Mouse (Mus musculus) kidney, embryonic 16.5 days (tissue): Measurements from ENCODE around the gene Myrf. TPM values are rescaled to one million over a fixed set of nuclear protein-coding genes. Genes with fewer than 3 reads are reported as not detected.
A peak's percentile ranks its signal among the peaks of the same experiment; 100 is the strongest.

Experiments used
- ATAC-seq: fragments of 200-750 bp; cut with Nextera tagmentation; 2 replicates; pipeline ENCODE4 v1.8.0; 2017; ENCODE audit warnings: moderate TSS enrichment; ENCODE audit not compliant: low FRiP score, low TSS enrichment
- H3K27ac ChIP-seq: fragments of 300-500 bp; sonication (generic); 2 replicates; pipeline ENCODE4 v1.5.1; 2014; ENCODE audit warnings: low read length
- H3K27me3 ChIP-seq: fragments of 300-500 bp; sonication (generic); 2 replicates; pipeline ENCODE4 v1.6.1; 2014; ENCODE audit warnings: low read length, control low read depth, mixed read lengths; ENCODE audit not compliant: insufficient read depth
- H3K36me3 ChIP-seq: fragments of 300-500 bp; sonication (generic); 2 replicates; pipeline ENCODE4 v1.6.1; 2014; ENCODE audit warnings: low read length, control low read depth, mixed read lengths; ENCODE audit not compliant: insufficient read depth
- H3K4me1 ChIP-seq: fragments of 300-500 bp; sonication (generic); 2 replicates; pipeline ENCODE4 v1.6.1; 2014; ENCODE audit warnings: low read length, control low read depth, mixed read lengths; ENCODE audit not compliant: insufficient read depth
- H3K4me2 ChIP-seq: fragments of 300-500 bp; sonication (generic); replicated peaks from 2 replicates; pipeline ENCODE4 v1.6.1; 2014; ENCODE audit warnings: low read depth, low read length
- H3K4me3 ChIP-seq: fragments of 300-500 bp; sonication (generic); 2 replicates; pipeline ENCODE4 v1.5.1; 2014; ENCODE audit warnings: mild to moderate bottlenecking, low read length
- H3K9ac ChIP-seq: fragments of 300-500 bp; sonication (generic); replicated peaks from 2 replicates; pipeline ENCODE4 v1.6.1; 2014; ENCODE audit warnings: low read length
- H3K9me3 ChIP-seq: fragments of 300-500 bp; sonication (generic); 2 replicates; pipeline ENCODE4 v1.6.1; 2016; ENCODE audit warnings: low read length, control low read depth
- WGBS: fragments of 180-500 bp; shearing (Covaris S2); extraction: QIAGEN DNeasy Blood & Tissue Kit; methylation state at CpG from one replicate; pipeline ENCODE4 v1.1.7; 2014; 5-methylcytosine and 5-hydroxymethylcytosine counted together
- polyA plus RNA-seq: library from polyadenylated mRNA; unstranded; fragments of >200 nt; fragmentation: Nextera tagmentation; extraction: Ambion mirVana; gene quantifications from 2 replicates; pipeline ENCODE4 v1.2.1, GENCODE M21; 2015

Myrf gene
- polyA plus RNA-seq, 1 experiment from 2014 or later: 3.9 TPM

DNA sequence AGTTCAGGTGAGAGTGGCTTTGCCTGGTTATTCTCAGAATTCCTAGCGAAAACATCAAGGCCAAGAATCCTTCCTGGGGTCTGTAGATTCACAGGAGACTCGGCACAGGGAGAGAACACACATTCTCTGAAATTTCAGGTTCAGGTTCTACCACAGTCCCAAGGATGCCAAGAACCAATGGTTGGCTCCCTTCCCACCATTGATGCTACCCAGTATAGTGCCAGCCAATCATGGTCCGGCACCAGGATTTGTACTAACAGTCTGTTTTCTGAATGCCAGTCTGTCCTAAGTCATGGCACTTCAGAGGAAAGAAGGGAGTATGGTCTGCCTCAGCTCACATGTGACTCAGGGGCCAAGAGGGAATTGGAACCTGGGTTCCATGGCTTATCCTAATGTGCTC is 54.7 kb downstream of the Myrf start:
- Histone ChIP-seq H3K9me3 (no peaks in the 10 kb centered on the region), H3K27ac (no peak overlapping the region), H3K4me3 (no peak overlapping the region), H3K36me3 (peaks cover 53% of the 10 kb centered on the region), H3K4me1 (peaks cover 21% of the 10 kb centered on the region), H3K4me2 (no peak overlapping the region), H3K9ac (no peak overlapping the region), H3K27me3 (no peaks in the 10 kb centered on the region)
- no peak for ATAC-seq
- 96% methylated on average over 3 of the region's 3 CpGs for WGBS

DNA sequence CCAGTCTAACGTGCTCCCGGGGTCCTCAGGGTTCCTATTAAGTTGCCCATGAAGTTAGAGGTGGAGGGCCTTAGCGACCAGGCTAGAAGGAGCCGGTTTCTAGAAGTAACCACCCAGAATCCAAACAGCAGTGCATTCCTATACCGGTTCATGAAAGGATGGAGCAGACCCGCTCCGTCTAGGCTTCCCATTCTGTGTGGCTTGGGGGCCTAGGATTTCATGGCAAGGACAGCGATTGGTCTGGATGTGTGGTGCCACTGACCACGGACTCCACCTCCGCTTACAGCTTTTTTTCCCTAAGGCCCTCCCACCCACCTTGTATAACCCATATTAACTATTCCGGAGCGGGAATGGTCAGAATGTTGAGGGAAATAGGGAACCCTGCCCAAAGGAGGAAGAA is 56.5 kb downstream of the Myrf start:
- H3K27ac ChIP-seq: peak overlapping the region; percentile 94

DNA sequence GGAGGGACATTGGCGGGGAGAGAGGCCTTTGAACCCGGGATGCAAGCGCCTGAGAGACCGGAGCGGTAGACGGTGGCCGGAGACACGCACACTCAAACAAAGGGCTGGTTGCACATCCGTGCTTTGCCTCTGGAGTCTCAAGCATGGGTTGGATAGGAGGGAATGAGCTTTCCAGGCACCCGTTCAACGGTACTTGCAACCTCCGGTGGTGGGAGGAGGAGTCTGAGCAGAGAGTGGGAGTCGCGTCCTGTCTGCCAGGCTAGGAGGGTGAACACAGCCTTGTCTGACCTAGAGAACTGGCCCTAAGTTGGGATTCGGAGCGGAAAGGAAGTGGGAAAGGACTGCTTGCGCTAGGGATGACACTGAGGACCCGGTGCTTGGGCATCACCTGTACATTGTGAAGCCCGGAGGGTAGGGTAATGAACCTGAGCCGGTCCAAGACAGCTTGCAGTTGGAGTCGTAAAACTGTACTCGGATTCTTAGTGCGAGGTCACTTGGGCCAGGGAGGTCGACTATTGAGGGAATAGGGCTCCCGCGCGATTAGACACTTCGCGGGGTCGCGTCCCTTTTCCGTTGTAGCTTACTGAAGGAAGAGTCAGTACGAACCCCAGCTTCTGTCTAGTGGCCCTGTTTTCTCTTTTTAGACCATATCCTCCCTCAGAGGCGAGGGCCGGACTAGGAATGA is 57.1 kb downstream of the Myrf start:
- peak; percentile 73 for ATAC-seq
- under 1% methylated on average over 35 of the region's 35 CpGs for WGBS
- peaks cover 21% of the 10 kb centered on the region for H3K4me1 ChIP-seq
- peak overlapping the region; percentile 90 for H3K4me3 ChIP-seq
- no peaks in the 10 kb centered on the region for H3K27me3 ChIP-seq
- H3K27ac ChIP-seq: peak overlapping the region; percentile 94
- peak overlapping the region; percentile 92 for H3K9ac ChIP-seq
- peak overlapping the region; percentile 88 for H3K4me2 ChIP-seq
- peaks cover 33% of the 10 kb centered on the region for H3K36me3 ChIP-seq
- no peaks in the 10 kb centered on the region for H3K9me3 ChIP-seq

More for the DNA sequence above, 56.5 kb downstream of the Myrf start:
- H3K9ac ChIP-seq: peak overlapping the region; percentile 92
- H3K4me1 ChIP-seq: peaks cover 21% of the 10 kb centered on the region
- peak overlapping the region; percentile 88 for H3K4me2 ChIP-seq
- H3K4me3 ChIP-seq: peak overlapping the region; percentile 90
- 4% methylated on average over 12 of the region's 12 CpGs for WGBS
- H3K36me3 ChIP-seq: peaks cover 40% of the 10 kb centered on the region
- ATAC-seq: 0 out of 2 replicates have a peak, but pooled peaks have one; percentile 29
- no peaks in the 10 kb centered on the region for H3K27me3 ChIP-seq
- no peaks in the 10 kb centered on the region for H3K9me3 ChIP-seq

DNA sequence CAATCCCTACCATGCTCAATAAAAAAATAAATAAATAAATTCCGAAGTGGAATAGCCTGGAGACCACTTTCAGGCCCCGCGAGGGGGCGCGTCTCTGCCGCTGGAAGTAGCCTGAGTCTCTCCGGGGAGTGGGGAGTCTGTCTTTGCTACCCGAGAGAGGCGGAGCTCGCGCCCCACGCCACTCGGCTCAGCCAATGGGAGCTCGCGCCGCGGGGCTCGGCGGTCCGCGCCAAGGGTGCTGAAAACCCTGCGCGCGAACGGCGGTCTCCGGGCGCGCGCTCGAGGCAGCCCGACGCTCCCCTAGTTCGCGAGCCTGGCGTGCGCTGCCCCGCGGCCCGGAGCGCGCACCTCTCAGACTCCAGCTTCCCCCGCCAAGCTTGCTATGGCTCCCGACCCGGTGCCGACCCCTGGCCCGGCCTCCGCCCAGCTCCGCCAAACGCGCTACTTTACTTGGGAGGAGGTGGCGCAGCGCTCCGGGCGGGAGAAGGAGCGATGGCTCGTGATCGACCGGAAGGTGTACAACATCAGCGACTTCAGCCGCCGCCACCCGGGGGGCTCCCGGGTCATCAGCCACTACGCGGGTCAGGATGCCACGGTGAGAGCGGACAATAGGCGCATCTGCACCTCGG is 57.8 kb downstream of the Myrf start, which contains the start of gene Fads1:
TSS of gene Fads1 (plus strand) at position 219 of the 629 bp plus-strand sequence.
- ATAC-seq: peak; percentile 98
- under 1% methylated on average over 70 of the region's 70 CpGs for WGBS
- peaks cover 21% of the 10 kb centered on the region for H3K4me1 ChIP-seq
- peak within 1 kb of the TSS; percentile 88 for H3K4me2 ChIP-seq
- H3K9ac ChIP-seq: peak within 1 kb of the TSS; percentile 92
- no peaks in the 10 kb centered on the region for H3K9me3 ChIP-seq
- H3K36me3 ChIP-seq: peaks cover 27% of the 10 kb centered on the region
- no peaks in the 10 kb centered on the region for H3K27me3 ChIP-seq
- peak within 1 kb of the TSS; percentile 94 for H3K27ac ChIP-seq
- peak within 1 kb of the TSS; percentile 90 for H3K4me3 ChIP-seq

DNA sequence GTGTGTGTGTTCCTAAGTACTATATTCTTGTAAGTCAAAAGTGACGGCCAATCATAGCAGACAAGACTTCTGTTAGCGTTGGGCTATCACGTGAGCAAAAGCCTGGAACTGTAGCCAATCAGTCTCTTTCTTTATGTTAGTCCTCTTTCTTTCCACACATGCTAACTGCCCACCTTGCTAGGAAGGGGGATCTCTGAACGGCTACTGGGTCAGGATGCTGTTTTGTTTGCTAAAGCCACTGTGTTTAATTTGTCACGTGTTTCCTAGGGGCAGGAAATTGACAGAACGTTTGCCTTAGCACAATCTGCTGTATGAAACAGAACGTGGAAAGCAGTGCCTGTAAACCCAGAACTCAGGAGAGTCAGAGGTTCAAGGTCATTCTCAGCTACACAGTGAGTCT is 58.4 kb downstream of the Myrf start:
- Histone ChIP-seq H3K4me1 (peaks cover 21% of the 10 kb centered on the region), H3K4me2 (peak overlapping the region; percentile 88), H3K4me3 (peak overlapping the region; percentile 90), H3K27me3 (no peaks in the 10 kb centered on the region), H3K36me3 (peaks cover 21% of the 10 kb centered on the region), H3K27ac (no peak overlapping the region), H3K9ac (peak overlapping the region; percentile 22; the same call in 1 of the 2 replicates), H3K9me3 (no peaks in the 10 kb centered on the region)
- WGBS: 30% methylated on average over 7 of the region's 7 CpGs
- no peak for ATAC-seq

DNA sequence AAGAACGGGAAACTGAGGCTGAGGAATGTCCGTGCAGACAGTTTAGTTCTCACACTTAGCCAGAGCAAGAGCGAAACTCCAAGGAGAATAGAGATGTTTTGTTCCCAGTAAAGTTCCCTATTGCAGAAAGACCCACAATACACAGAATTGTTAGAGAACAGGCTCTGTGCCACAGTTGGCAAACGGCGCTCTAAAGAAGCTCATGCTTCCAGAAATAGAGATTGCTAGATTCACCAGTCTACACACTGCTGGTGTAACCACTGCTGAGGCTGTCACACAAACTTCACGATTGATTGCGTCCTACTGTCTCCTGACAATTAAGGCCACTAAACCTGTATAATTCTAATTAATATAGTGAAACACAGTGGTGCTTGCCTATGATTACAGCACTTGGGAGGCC is 59.3 kb downstream of the Myrf start:
- H3K36me3 ChIP-seq: peaks cover 12% of the 10 kb centered on the region
- no peaks in the 10 kb centered on the region for H3K9me3 ChIP-seq
- ATAC-seq: no peak
- no peak overlapping the region for H3K9ac ChIP-seq
- WGBS: 93% methylated on average over 7 of the region's 7 CpGs
- H3K4me1 ChIP-seq: peaks cover 29% of the 10 kb centered on the region
- H3K27me3 ChIP-seq: no peaks in the 10 kb centered on the region
- no peak overlapping the region for H3K4me2 ChIP-seq
- H3K27ac ChIP-seq: no peak overlapping the region
- no peak overlapping the region for H3K4me3 ChIP-seq

DNA sequence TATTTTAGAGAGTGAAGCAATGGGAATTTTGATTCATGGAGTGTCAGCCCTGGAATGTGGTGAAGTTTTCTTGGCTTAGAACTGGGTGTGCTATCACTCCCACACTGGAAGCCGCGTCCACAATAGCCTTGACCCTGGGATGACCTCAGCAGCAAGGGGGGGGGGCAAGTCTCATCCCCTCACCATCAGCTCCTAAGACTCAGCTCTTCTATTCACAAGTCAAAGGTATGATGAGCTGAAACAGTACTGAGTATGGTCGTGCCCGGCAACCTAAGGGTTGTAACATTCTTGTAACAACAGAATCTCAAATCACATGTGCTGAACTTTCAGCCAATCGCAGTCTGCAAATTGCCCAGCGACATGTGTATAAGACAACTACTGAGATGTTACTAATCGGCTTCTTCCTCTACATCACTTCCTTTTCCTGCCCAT is 63.6 kb downstream of the Myrf start:
- Histone ChIP-seq H3K4me2 (peak overlapping the region; percentile 17; the same call in 1 of the 2 replicates), H3K9me3 (no peaks in the 10 kb centered on the region), H3K36me3 (no peaks in the 10 kb centered on the region), H3K9ac (no peak overlapping the region), H3K27me3 (no peaks in the 10 kb centered on the region), H3K27ac (0 out of 2 replicates have a peak overlapping the region, but pooled peaks have one; percentile 2), H3K4me3 (no peak overlapping the region), H3K4me1 (peaks cover 9% of the 10 kb centered on the region)
- 35% methylated on average over 7 of the region's 7 CpGs for WGBS
- ATAC-seq: peak; percentile 39; the same call in 1 of the 2 replicates

DNA sequence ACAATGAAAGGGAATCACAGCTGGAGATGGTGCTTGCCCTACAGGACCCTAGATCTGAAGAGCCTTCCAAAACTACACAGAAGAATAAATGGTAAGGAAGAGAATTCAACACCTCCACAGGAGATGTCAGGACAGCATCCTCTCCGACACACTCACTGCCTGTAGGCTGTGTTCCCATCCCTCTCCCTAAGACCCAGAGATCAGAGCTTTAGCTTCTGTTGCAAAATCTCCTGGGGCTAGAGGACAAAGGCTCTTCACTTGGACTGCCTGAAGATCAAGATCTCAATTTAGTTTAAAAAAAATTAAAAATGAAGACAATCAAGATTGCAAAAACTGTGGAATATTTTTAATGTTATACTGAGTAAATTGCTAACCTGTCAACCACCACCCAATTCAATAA is 64.1 kb downstream of the Myrf start:
- Histone ChIP-seq H3K27me3 (no peaks in the 10 kb centered on the region), H3K4me2 (no peak overlapping the region), H3K4me3 (no peak overlapping the region), H3K9ac (no peak overlapping the region), H3K4me1 (peaks cover 7% of the 10 kb centered on the region), H3K36me3 (no peaks in the 10 kb centered on the region), H3K9me3 (no peaks in the 10 kb centered on the region), H3K27ac (no peak overlapping the region)
- WGBS: 73% methylated on average over 1 of the region's 1 CpGs
- no peak for ATAC-seq

DNA sequence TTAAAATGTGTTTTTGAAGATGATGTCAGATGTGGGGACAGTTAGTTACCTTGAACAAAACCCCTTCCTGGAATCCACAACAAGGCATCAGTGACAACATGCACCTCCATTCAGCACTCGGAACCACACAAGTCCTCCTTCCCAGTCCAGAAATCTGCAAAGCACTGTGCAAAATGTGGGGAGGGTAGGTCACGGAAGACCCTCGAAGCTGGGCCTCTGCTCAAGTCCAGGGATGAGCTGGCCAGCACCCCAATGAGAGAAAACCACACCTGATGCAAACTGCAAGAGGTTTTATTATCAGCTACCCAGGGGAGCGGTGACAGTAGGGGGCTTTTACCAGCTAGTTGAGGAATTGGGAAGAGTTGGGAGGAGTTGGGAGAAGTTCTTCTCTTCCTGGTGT is 65.6 kb downstream of the Myrf start:
- Histone ChIP-seq H3K36me3 (no peaks in the 10 kb centered on the region), H3K9ac (no peak overlapping the region), H3K9me3 (no peaks in the 10 kb centered on the region), H3K27me3 (no peaks in the 10 kb centered on the region), H3K4me2 (no peak overlapping the region), H3K4me1 (peaks cover 7% of the 10 kb centered on the region), H3K27ac (no peak overlapping the region), H3K4me3 (no peak overlapping the region)
- no peak for ATAC-seq
- WGBS: 88% methylated on average over 4 of the region's 4 CpGs
